Mouse (Mus musculus): ENCODE results near the gene Rps27a.

The Rps27a gene

GRCm38 (mm10) chr11:29512818-29513535, 34.9 kb downstream of the Rps27a start:
- DNase-seq (ENCODE audit: low read depth, low spot score): no peak

GRCm38 (mm10) chr11:29509421-29509820, 38.5 kb downstream of the Rps27a start:
- DNase-seq (ENCODE audit: low read depth, low spot score): no peak

- no peak for DNase-seq (ENCODE audit: low read depth, low spot score)
Measured at GRCm38 (mm10) chr11:29504899-29505625, 42.8 kb downstream of the Rps27a start.

GRCm38 (mm10) chr11:29503948-29504893, 43.7 kb downstream of the Rps27a start:
- no peak for DNase-seq (ENCODE audit: low read depth, low spot score)

- no peak for DNase-seq (ENCODE audit: low read depth, low spot score)
Measured at GRCm38 (mm10) chr11:29496962-29497361, 50.9 kb downstream of the Rps27a start.
